Mouse (Mus musculus) frontal cortex, postnatal 10 days (tissue): ENCODE measurements around the gene Clec18a.
"Not testable (repeated sequence)": the region's sequence is repeated elsewhere in the genome, so short reads cannot be mapped to it uniquely, and the experiment has no call there.

Source experiments
- DNase-seq, 2 experiments: peaks; one replicate each; pipeline ENCODE4 v3.0.0; 2022; ENCODE audit warnings: low spot score in 2 of 2, mixed read lengths in 1 of 2

Clec18a gene

GRCm38 (mm10) chr8:111092326-111092725, at the start of gene Clec18a:
TSS of gene Clec18a (minus strand) at chr8:111092426.
- not testable (repeated sequence) for DNase-seq

GRCm38 (mm10) chr8:111130756-111131155, 38.5 kb upstream of the Clec18a start:
- no peak for DNase-seq

GRCm38 (mm10) chr8:111119481-111119880, 27.3 kb upstream of the Clec18a start:
- no peak for DNase-seq

- no peak for DNase-seq
Measured at GRCm38 (mm10) chr8:111114891-111115290, 22.7 kb upstream of the Clec18a start.

- peak in 1 of 2 experiments; percentile 24 for DNase-seq
Measured at GRCm38 (mm10) chr8:111094719-111095302, 2.6 kb upstream of the Clec18a start.

GRCm38 (mm10) chr8:111093865-111094718, 1.9 kb upstream of the Clec18a start, which contains the start of gene Pdpr:
TSS of gene Pdpr (plus strand) at chr8:111094630.
- peak; percentile 87 to 90 for DNase-seq

- DNase-seq, result no peak
Measured at GRCm38 (mm10) chr8:111091706-111092105, 520 bp downstream of the Clec18a start.

- DNase-seq, result peak in 1 of 2 experiments; percentile 64
Measured at GRCm38 (mm10) chr8:111090126-111090525, 2.1 kb downstream of the Clec18a start.

GRCm38 (mm10) chr8:111083936-111084335, 8.3 kb downstream of the Clec18a start:
- not testable (repeated sequence) for DNase-seq

GRCm38 (mm10) chr8:111081580-111082258, 10.5 kb downstream of the Clec18a start:
- no peak for DNase-seq

- DNase-seq, result no peak
Measured at GRCm38 (mm10) chr8:111079861-111080271, 12.4 kb downstream of the Clec18a start.

GRCm38 (mm10) chr8:111079461-111079860, 12.8 kb downstream of the Clec18a start:
- no peak for DNase-seq

- no peak for DNase-seq
Measured at GRCm38 (mm10) chr8:111075926-111076325, 16.3 kb downstream of the Clec18a start.

GRCm38 (mm10) chr8:111068660-111069059, 23.6 kb downstream of the Clec18a start:
- not testable (repeated sequence) for DNase-seq

GRCm38 (mm10) chr8:111067439-111067838, 24.8 kb downstream of the Clec18a start:
- DNase-seq, result no peak

- DNase-seq, result no peak
Measured at GRCm38 (mm10) chr8:111066308-111066707, 25.9 kb downstream of the Clec18a start.

GRCm38 (mm10) chr8:111062893-111063292, 29.3 kb downstream of the Clec18a start:
- DNase-seq, result no peak

GRCm38 (mm10) chr8:111062072-111062757, 30.0 kb downstream of the Clec18a start:
- DNase-seq, result peak; percentile 77 to 89

- DNase-seq, result no peak
Measured at GRCm38 (mm10) chr8:111061688-111062071, 30.5 kb downstream of the Clec18a start.

GRCm38 (mm10) chr8:111058946-111059572, 33.2 kb downstream of the Clec18a start:
- DNase-seq, result no peak

GRCm38 (mm10) chr8:111056691-111057293, 35.4 kb downstream of the Clec18a start:
- peak; percentile 37 to 39 for DNase-seq
